Mouse (Mus musculus) embryonic fibroblast, embryonic 13.5 days (primary cell): ENCODE data around the gene Krtap24-1.

Source experiments
- CTCF ChIP-seq: IDR thresholded peaks from 2 replicates; pipeline ENCODE4 v1.5.1; 2011; ENCODE audit warnings: mild to moderate bottlenecking, control low read depth, low read length, moderate library complexity, borderline replicate concordance; ENCODE audit not compliant: insufficient read depth
- POLR2A ChIP-seq: IDR thresholded peaks from 2 replicates; pipeline ENCODE4 v1.6.1; 2011; ENCODE audit warnings: low read depth, mild to moderate bottlenecking, control low read depth, low read length, moderate library complexity

DNA sequence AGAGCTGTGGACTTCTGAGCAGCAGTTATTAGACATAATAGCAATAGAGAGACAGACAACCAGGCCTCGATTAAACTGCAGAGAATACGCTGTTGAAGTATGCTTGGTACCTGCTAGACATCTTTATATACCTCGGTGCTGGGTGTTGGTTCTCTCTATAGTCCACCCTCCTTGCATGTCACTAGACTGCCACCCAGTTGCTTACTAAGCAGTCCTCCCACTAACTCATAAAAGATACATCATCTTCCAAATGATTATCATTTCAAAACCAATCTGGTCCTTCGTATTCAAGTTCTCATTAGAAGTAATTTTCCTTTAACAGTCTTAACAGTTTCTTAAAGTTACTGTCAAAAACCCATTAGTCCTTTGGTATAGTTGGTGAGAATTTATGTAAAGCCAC lies 15.5 kb upstream of the Krtap24-1 start, which contains the start of gene 2310079G19Rik:
- no peak for TF ChIP-seq CTCF
- TF ChIP-seq POLR2A = no peak
